Mouse (Mus musculus) testis, adult 10 weeks (tissue): ENCODE results near the gene 1700028P14Rik. TPM values are rescaled to one million over a fixed set of nuclear protein-coding genes. Genes with fewer than 3 reads are reported as not detected.

Experiments used
- polyA plus RNA-seq: library from polyadenylated mRNA; stranded (reverse); fragments of 350-450 nt; fragmentation: Illumina TruSeq; extraction: RNeasy Lipid Tissue Mini Kit (QIAGEN cat#74804); gene quantifications from one replicate; pipeline ENCODE4 v1.2.3, GENCODE M21; 2014; ENCODE audit warnings: low read depth, low replicate concordance

Gene 1700028P14Rik
- polyA plus RNA-seq = 436 TPM

DNA sequence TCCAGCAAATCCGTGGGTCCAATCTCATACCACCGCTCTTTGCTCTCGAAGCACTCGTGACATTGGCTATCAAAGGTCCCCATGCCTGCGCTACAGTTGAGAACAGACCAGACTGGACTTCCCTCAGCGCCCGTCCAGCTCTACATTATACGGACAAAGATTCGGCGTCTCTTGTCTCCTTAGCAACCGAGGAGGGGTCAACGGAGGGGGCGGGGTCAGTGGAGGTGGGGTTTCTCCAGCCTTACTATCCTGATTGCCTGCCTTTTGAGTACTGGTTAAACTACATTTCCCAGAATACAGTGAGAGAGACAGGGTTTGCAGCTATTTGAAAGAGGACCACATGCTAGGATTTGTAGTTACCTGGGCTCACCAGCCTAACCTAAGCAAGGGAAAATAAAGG, at the start of gene 1700028P14Rik:
Gene 1700028P14Rik, minus strand, starts transcription at position 169 of the 400 bp plus-strand sequence.

GRCm38 (mm10) chr19:23687296-23688021, 34.8 kb upstream of the 1700028P14Rik start, which contains the start of gene Ptar1:
TSS of gene Ptar1 (plus strand) at chr19:23687429.

Other genes with a start within 250 kb of the 1700028P14Rik start
- 2.7 TPM for gene Mamdc2, start 204.4 kb downstream of the 1700028P14Rik start, polyA plus RNA-seq
- 52.0 TPM for gene Ptar1, start 34.6 kb upstream of the 1700028P14Rik start, polyA plus RNA-seq
- gene Apba1, start 106.1 kb upstream of the 1700028P14Rik start, polyA plus RNA-seq = 17.9 TPM